Mouse (Mus musculus) heart, embryonic 11.5 days (tissue): ENCODE measurements around the gene Memo1. TPM values are rescaled to one million over a fixed set of nuclear protein-coding genes. Genes with fewer than 3 reads are reported as not detected.

Experiments
- ATAC-seq: fragments of 200-750 bp; cut with Nextera tagmentation; replicated peaks from 2 replicates; pipeline ENCODE4 v1.8.0; 2017; ENCODE audit warnings: moderate library complexity; ENCODE audit not compliant: insufficient number of reproducible peaks, low FRiP score, low TSS enrichment
- H3K27ac ChIP-seq: fragments of 300-500 bp; sonication (generic); 2 replicates; pipeline ENCODE4 v1.5.1; 2014; ENCODE audit warnings: mild to moderate bottlenecking, low read depth, low read length
- H3K27me3 ChIP-seq: fragments of 300-500 bp; sonication (generic); 2 replicates; pipeline ENCODE4 v1.6.1; 2014; ENCODE audit warnings: mild to moderate bottlenecking, low read length, mixed read lengths; ENCODE audit not compliant: control insufficient read depth, insufficient read depth
- H3K36me3 ChIP-seq: fragments of 300-500 bp; sonication (generic); 2 replicates; pipeline ENCODE4 v1.6.1; 2014; ENCODE audit warnings: mild to moderate bottlenecking, low read length, moderate library complexity, mixed read lengths; ENCODE audit not compliant: control insufficient read depth, insufficient read depth
- H3K4me1 ChIP-seq: fragments of 300-500 bp; sonication (generic); 2 replicates; pipeline ENCODE4 v1.6.1; 2014; ENCODE audit warnings: low read length; ENCODE audit not compliant: control insufficient read depth, insufficient read depth
- H3K4me2 ChIP-seq: fragments of 300-500 bp; sonication (generic); 2 replicates; pipeline ENCODE4 v1.6.1; 2014; ENCODE audit warnings: mild to moderate bottlenecking, moderate library complexity
- H3K4me3 ChIP-seq: fragments of 300-500 bp; sonication (generic); 2 replicates; pipeline ENCODE4 v1.5.1; 2014; ENCODE audit warnings: low read depth, low read length
- H3K9ac ChIP-seq: fragments of 300-500 bp; sonication (generic); 2 replicates; pipeline ENCODE4 v1.6.1; 2014; ENCODE audit warnings: mild to moderate bottlenecking, low read depth, low read length, moderate library complexity
- H3K9me3 ChIP-seq: fragments of 300-500 bp; sonication (generic); replicated peaks from 2 replicates; pipeline ENCODE4 v1.6.1; 2016; ENCODE audit warnings: low read length; ENCODE audit not compliant: control insufficient read depth
- WGBS: fragments of 180-500 bp; shearing (Covaris S2); extraction: QIAGEN DNeasy Blood & Tissue Kit; methylation state at CpG from one replicate; pipeline ENCODE4 v1.1.7; 2014; ENCODE audit not compliant: insufficient replicate concordance; 5-methylcytosine and 5-hydroxymethylcytosine counted together
- polyA plus RNA-seq: library from polyadenylated mRNA; unstranded; fragments of >200 nt; fragmentation: Nextera tagmentation; extraction: Ambion mirVana; gene quantifications from 2 replicates; pipeline ENCODE4 v1.2.1, GENCODE M21; 2014

Gene Memo1
- polyA plus RNA-seq, 1 experiment from 2014 or later = 79.6 TPM

GRCm38 (mm10) chr17:74158161-74158560, 137.2 kb downstream of the Memo1 start:
- H3K36me3 ChIP-seq = no peaks in the 10 kb centered on the region
- H3K9me3 ChIP-seq = no peaks in the 10 kb centered on the region
- no peak for ATAC-seq
- no peak overlapping the region for H3K9ac ChIP-seq
- no peaks in the 10 kb centered on the region for H3K4me1 ChIP-seq
- no peak overlapping the region for H3K4me2 ChIP-seq
- H3K27me3 ChIP-seq = no peaks in the 10 kb centered on the region
- no peak overlapping the region for H3K4me3 ChIP-seq
- WGBS = 84% methylated on average over 3 of the region's 3 CpGs
- no peak overlapping the region for H3K27ac ChIP-seq

Other genes with a start within 250 kb of the Memo1 start
- gene Srd5a2, start 247.6 kb downstream of the Memo1 start, polyA plus RNA-seq = not detected in 2 replicates
- gene Dpy30, start 28.4 kb upstream of the Memo1 start, polyA plus RNA-seq = 200 and 209 TPM in 2 replicates
- gene Spast, start 43.5 kb upstream of the Memo1 start, polyA plus RNA-seq = 16.2 and 17.5 TPM in 2 replicates
- gene Slc30a6, start 100.1 kb upstream of the Memo1 start, polyA plus RNA-seq = 26.6 and 27.9 TPM in 2 replicates
- 0.17 TPM in 2 replicates for gene Nlrc4, start 163.6 kb upstream of the Memo1 start, polyA plus RNA-seq
- gene Yipf4, start 194.0 kb upstream of the Memo1 start, polyA plus RNA-seq = 43.2 and 52.2 TPM in 2 replicates
- gene Birc6, start 232.8 kb upstream of the Memo1 start, polyA plus RNA-seq = 70.4 and 84.8 TPM in 2 replicates